Mouse (Mus musculus): ENCODE data around the gene Rxra.

DNA sequence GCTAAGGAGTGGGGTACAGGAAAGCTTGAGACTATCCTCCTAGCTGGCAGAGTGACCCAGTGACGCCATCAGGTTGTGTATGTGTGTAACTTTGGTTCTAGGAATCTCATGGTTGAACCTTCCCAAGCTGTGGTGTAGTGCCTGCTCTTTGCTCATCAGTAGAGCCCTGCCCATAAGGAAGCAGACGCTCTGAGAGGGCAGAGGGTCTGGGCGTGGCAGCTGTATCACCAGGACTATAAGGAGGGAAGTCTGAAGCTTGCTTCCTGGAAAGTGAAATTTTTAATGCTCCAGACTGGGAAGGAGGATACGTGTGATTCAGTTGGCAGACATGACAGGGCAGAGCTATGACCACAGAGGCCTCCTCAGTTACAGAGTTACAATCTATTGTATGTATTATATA is 39.0 kb downstream of the Rxra start:
- TF ChIP-seq FLI1 (IDR thresholded peaks at IDR 0.05; ENCODE audit: low read length) = no peak
- TF ChIP-seq GATA1 (IDR thresholded peaks at IDR 0.05; ENCODE audit: borderline replicate concordance, low read length) = no peak

Measured in megakaryocyte, embryonic 14.5 days (primary cell).